Mouse (Mus musculus): ENCODE data around the gene P4htm. TPM values are rescaled to one million over a fixed set of nuclear protein-coding genes. Genes with fewer than 3 reads are reported as not detected.

P4htm gene
- polyA plus RNA-seq, 1 experiment: 19.6 TPM

DNA sequence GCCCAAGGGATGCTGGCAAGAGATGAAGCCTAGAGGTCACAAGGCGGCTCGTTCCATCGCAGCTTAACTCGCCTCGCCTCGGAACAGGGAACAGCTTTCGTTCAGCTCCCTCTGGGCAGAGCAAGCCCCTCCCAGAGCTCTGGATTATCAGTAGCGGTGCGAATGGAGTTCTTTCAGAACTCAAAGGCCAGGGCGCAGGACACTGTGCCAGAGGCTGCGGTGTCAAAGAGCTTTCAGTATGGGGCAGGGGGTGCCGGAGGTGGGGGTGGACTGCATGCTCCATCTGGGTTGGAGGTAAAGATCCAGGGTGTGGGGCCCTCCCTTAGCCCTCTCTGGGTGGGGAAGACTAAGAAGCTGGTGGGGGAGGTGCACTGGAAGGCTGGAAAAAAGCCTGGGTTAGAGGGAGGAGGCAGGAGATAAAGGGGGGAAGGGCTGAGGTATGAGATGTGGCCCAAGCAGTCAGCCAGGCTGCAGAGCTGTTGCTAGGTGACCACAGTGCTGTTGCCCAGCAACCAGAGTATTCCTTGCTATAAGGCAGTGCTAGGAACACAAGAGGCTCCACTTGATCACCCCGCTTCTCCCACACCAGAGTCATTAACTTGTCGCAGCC is 9.8 kb downstream of the P4htm start:
- TF ChIP-seq CTCF (IDR thresholded peaks at IDR 0.05; ENCODE audit: insufficient read depth, low read length) (no peak), POLR2A (IDR thresholded peaks at IDR 0.05; ENCODE audit: borderline replicate concordance, extremely low read depth, low read depth, low read length) (no peak)
- 28% methylated on average over 14 of the region's 14 CpGs for WGBS
- no peaks in the 10 kb centered on the region for H3K4me1 ChIP-seq (ENCODE audit: control insufficient read depth, insufficient read depth, low read length)
- DNase-seq: no peak
- no peak overlapping the region for H3K4me3 ChIP-seq (replicated peaks; ENCODE audit: extremely low read depth, low read depth, low read length)

DNA sequence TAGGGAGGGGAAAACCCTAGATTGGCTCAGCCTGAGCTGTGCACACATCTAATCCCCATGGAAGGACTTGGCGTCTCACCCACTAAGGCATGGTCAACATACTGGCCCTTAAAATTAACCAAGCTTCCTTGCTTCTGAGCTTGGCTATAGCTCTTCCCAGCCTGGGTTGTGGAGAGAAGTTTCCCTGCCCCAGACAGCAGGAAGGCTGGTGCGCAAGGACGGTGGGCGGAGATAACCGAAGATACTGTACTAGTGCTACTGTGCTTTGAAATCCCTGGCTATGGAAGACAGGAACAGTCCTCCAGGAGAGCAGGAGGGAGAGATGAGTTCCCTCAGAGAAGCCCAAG is 18.1 kb downstream of the P4htm start:
- DNase-seq: no peak
- no peak for TF ChIP-seq POLR2A (IDR thresholded peaks at IDR 0.05; ENCODE audit: borderline replicate concordance, extremely low read depth, low read depth, low read length)
- TF ChIP-seq CTCF (IDR thresholded peaks at IDR 0.05; ENCODE audit: insufficient read depth, low read length): no peak
- WGBS: 47% methylated on average over 5 of the region's 5 CpGs
- Histone ChIP-seq H3K4me1 (ENCODE audit: control insufficient read depth, insufficient read depth, low read length) (peaks cover 4% of the 10 kb centered on the region), H3K4me3 (replicated peaks; ENCODE audit: extremely low read depth, low read depth, low read length) (peak overlapping the region; percentile 81)

DNA sequence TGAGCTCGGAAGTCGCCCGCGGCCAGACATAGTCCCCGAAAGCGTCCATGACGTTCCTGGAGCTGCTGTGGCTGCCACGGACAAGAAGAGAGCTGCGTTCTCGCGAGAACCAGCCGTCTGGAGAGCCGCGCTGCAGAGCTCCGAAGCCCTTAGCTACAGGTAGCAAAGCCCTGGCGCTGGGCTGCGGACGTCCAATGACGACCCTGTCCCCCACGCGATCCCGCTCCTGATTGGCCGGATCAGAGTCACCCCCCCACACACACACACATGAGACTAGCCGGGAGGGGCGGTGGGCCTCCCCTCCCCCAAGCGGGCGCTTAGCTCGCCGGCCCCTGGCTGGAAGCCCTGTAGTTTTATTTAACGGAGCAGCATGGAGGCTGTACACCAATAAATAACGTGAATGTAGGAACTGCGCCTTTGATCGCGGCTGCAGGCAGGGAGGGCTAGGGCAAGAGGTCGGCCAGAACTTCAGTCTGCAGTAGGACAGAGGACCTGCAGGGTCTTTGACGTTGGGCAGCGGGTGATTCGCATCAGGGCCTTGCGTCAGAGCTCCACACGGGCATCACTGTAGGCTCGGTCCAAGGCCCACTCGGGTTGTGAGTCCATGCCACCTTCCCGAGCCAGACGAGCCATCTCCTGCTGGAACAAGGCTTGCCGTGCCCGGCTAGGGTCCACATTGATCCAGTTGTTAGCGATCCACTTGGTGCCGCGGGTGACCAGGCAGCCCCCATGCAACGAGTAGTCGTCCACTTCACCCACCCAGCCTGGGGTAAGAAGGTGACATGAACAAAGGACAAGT is 18.7 kb downstream of the P4htm start, which contains the start of gene Wdr6:
Gene Wdr6, minus strand, starts transcription at position 195 of the 799 bp plus-strand sequence.
- WGBS: 5% methylated on average over 51 of the region's 51 CpGs

DNA sequence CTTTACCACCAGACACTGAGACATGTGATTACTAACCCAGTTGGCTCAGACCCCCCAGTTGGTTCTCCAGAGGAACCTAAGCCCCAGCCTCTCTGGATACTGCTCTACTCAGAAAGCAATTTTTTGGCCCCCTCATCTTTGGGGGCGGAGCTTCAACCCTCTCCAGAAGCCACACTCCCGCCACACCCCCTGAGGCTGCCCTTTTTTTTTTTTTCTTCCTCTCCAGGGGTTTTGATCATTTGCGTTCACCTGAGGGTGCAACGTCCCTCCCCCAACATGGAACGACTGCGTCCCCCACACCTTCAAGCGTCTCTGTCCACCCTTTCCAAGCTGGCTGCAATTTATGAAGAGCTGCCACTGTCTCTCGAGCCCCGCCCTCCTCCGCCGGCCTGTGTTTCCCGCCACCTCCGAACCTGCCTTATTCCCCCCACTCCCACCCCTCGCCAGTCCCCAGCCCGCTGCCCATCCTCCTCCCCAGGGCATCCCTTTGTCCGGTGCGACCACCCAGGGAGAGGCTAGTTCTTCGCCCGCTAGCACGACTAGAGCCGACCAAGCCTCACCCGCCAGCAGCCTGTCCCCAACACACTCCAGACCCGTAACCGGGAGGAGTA is 19.4 kb downstream of the P4htm start:
- DNase-seq: peak; percentile 56
- Histone ChIP-seq H3K4me1 (ENCODE audit: control insufficient read depth, insufficient read depth, low read length) (peaks cover 4% of the 10 kb centered on the region), H3K4me3 (replicated peaks; ENCODE audit: extremely low read depth, low read depth, low read length) (peak overlapping the region; percentile 81)
- TF ChIP-seq CTCF (IDR thresholded peaks at IDR 0.05; ENCODE audit: insufficient read depth, low read length) (no peak), POLR2A (IDR thresholded peaks at IDR 0.05; ENCODE audit: borderline replicate concordance, extremely low read depth, low read depth, low read length) (no peak)
- WGBS: under 1% methylated on average over 24 of the region's 24 CpGs

More for the DNA sequence above, 18.7 kb downstream of the P4htm start, which contains the start of gene Wdr6:
- TF ChIP-seq POLR2A (IDR thresholded peaks at IDR 0.05; ENCODE audit: borderline replicate concordance, extremely low read depth, low read depth, low read length): peak; percentile 74; the same call in 1 of the 2 replicates
- no peak for TF ChIP-seq CTCF (IDR thresholded peaks at IDR 0.05; ENCODE audit: insufficient read depth, low read length)
- peaks cover 4% of the 10 kb centered on the region for H3K4me1 ChIP-seq (ENCODE audit: control insufficient read depth, insufficient read depth, low read length)
- H3K4me3 ChIP-seq (replicated peaks; ENCODE audit: extremely low read depth, low read depth, low read length): peak within 1 kb of the TSS; percentile 81
- DNase-seq: peak; percentile 83

DNA sequence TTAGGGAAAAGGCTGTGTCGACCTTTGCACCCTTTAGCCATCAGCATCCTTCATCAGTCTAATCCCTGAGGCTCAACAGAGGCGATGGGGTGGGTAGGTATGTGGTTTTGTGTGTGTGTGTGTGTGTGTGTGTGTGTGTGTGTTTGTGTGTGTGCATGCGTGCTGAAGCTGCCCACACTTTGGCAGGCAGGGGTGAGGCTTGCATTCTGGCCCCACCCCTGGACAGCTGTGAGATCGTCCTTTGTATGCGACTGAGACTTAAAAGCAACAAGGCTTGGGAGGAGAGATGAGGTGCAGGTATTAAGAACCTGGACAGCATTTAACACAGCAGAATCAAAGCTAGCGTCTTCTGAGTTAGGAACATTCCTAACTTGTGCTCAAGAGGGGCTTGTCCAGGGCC is 20.4 kb downstream of the P4htm start:
- Histone ChIP-seq H3K4me3 (replicated peaks; ENCODE audit: extremely low read depth, low read depth, low read length) (no peak overlapping the region), H3K4me1 (ENCODE audit: control insufficient read depth, insufficient read depth, low read length) (peaks cover 4% of the 10 kb centered on the region)
- WGBS: 53% methylated on average over 6 of the region's 6 CpGs
- TF ChIP-seq CTCF (IDR thresholded peaks at IDR 0.05; ENCODE audit: insufficient read depth, low read length) (no peak), POLR2A (IDR thresholded peaks at IDR 0.05; ENCODE audit: borderline replicate concordance, extremely low read depth, low read depth, low read length) (no peak)
- DNase-seq: no peak

DNA sequence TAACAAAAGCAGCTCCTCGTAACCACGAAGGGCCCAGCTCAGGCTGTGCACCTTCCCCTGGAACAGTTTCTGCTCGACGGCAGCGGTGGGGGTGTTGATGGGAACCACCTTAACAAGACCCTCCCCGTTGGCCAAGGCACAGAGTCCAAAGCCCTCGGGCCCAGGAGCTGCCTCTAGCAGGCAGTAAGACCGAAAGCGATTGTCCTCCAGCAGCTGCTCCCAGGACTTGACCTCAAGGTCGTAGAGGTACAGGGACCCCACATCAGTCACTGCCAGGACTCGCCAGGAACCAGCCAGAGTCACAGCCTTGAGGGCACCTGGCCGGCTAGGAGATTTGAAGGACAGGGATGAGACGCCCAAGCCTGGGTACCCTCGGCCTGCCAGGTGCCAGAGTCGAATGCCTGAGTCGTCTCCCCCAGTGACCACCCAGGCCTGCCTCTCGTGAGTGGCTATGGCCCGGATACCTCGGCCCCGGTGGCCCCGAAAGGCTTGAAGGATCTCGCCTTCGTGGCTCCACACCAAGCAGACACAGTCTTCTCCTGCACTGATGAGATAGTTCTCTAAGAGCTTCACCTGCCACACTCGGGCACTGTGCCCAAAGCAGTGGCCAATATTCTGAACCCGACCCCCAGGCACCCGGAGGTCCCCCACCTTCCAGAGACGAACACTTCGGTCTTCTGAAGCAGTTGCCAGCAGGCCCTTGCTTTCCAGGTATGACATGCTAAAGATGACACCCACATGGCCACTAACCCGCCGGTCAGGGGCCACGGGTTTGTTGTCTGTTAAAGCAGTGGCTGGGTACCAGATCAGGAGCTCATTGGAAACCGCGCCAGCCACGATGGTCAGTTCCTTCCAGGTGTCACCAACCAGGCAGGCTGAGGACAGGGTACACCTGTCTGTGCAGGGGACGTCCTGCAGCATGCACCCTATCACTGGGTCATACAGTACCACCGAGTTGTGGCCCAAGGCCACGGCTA is 21.9 kb downstream of the P4htm start:
- Histone ChIP-seq H3K4me1 (ENCODE audit: control insufficient read depth, insufficient read depth, low read length) (peaks cover 4% of the 10 kb centered on the region), H3K4me3 (replicated peaks; ENCODE audit: extremely low read depth, low read depth, low read length) (no peak overlapping the region)
- whole genome bisulfite sequencing: 82% methylated on average over 37 of the region's 37 CpGs
- TF ChIP-seq POLR2A (IDR thresholded peaks at IDR 0.05; ENCODE audit: borderline replicate concordance, extremely low read depth, low read depth, low read length): no peak
- no peak for DNase-seq

DNA sequence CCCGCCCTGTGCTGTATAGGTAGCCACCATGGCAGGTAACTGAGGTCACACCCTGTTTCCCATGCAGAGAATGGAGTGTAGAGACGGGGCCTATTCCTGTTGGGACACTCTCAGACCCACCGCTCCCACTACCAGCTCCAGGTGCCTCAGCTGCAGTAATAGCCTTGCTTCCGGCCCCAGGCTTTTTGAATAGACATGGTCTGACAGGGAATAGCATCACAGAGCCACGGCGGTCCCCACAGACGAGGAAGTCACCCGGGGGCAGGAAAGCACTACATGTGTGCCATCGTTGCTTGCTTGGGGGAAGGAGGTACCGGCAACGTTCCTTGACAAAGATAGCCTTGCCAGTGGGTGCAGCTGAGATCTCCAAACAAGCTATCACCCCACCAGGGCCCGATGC is 22.5 kb downstream of the P4htm start:
- Histone ChIP-seq H3K4me3 (replicated peaks; ENCODE audit: extremely low read depth, low read depth, low read length) (no peak overlapping the region), H3K4me1 (ENCODE audit: control insufficient read depth, insufficient read depth, low read length) (peaks cover 4% of the 10 kb centered on the region)
- TF ChIP-seq CTCF (IDR thresholded peaks at IDR 0.05; ENCODE audit: insufficient read depth, low read length): no peak
- TF ChIP-seq POLR2A (IDR thresholded peaks at IDR 0.05; ENCODE audit: borderline replicate concordance, extremely low read depth, low read depth, low read length): no peak
- 87% methylated on average over 12 of the region's 12 CpGs for WGBS
- no peak for DNase-seq

DNA sequence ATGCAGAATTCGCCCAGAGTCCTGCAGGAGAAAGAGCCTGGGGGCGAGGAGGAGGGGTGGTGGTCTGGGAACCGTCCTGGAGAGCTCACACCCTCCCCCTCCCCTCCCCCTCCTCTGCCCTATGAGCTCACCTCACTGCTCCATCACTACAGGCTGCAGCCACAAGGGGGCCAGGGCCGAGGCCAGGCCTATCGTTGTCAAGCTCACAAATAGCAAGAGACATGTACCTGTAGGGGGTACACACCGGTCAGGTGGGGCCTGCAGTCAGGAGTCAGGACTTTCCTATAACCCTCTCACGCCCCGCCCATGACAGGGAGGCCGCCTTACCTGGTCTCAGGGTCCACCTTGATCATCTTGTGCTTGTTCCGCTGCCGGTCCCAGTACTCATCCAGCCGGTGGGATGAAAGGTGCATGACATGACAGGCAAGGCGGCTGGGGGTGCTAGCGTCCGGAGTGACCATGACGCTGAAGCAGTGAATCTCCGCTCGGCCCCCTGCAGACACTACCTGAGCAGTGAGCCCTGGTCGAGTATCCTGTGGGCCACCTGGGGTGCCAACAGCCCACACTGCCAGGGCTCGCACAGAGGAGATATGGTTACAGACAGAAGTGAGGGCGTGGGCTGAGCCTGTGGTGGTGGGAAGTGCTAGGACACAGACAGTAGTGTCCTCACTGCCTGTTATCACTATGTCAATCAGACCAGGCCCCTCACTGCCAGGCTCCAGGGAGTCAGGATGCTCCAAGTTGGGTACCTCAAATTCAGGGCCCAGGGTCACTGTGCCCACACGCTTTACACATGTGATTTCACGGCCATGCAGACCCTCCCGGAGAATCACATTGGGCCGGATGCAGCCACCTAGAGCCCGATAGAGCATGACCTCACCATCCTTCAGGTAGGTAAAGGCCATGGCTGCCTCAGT is 23.4 kb downstream of the P4htm start:
- Histone ChIP-seq H3K4me3 (replicated peaks; ENCODE audit: extremely low read depth, low read depth, low read length) (no peak overlapping the region), H3K4me1 (ENCODE audit: control insufficient read depth, insufficient read depth, low read length) (peaks cover 3% of the 10 kb centered on the region)
- TF ChIP-seq CTCF (IDR thresholded peaks at IDR 0.05; ENCODE audit: insufficient read depth, low read length) (0 out of 2 replicates have a peak, but pooled peaks have one; percentile 14), POLR2A (IDR thresholded peaks at IDR 0.05; ENCODE audit: borderline replicate concordance, extremely low read depth, low read depth, low read length) (no peak)
- WGBS: 62% methylated on average over 26 of the region's 26 CpGs
- DNase-seq: no peak

All from lung, adult 2 months (tissue).